Mouse (Mus musculus): Measurements from ENCODE around the gene Cpm. TPM values are rescaled to one million over a fixed set of nuclear protein-coding genes. Genes with fewer than 3 reads are reported as not detected.
"Not testable (repeated sequence)": the region's sequence is repeated elsewhere in the genome, so short reads cannot be mapped to it uniquely, and the experiment has no call there.

Gene Cpm
- polyA plus RNA-seq, 1 experiment from 2014 or later: 31.2 TPM

- not testable (repeated sequence) for H3K4me1 ChIP-seq (ENCODE audit: insufficient read depth, low read length); ATAC-seq (ENCODE audit: low FRiP score, low TSS enrichment); H3K9ac ChIP-seq (replicated peaks; ENCODE audit: low read length); H3K27me3 ChIP-seq (ENCODE audit: insufficient read depth, low read length); H3K4me2 ChIP-seq (replicated peaks; ENCODE audit: low read depth, low read length); H3K36me3 ChIP-seq (ENCODE audit: insufficient read depth, low read length); H3K27ac ChIP-seq (ENCODE audit: low read length); H3K9me3 ChIP-seq (ENCODE audit: low read length); H3K4me3 ChIP-seq (ENCODE audit: low read length)
- WGBS: 89% methylated on average over 8 of the region's 8 CpGs
Observed at GRCm38 (mm10) chr10:117598951-117599572, 30.2 kb upstream of the Cpm start.

GRCm38 (mm10) chr10:117601146-117602035, 27.9 kb upstream of the Cpm start:
- Histone ChIP-seq H3K9me3 (ENCODE audit: low read length) (no peaks in the 10 kb centered on the region), H3K4me3 (ENCODE audit: low read length) (no peak overlapping the region), H3K9ac (replicated peaks; ENCODE audit: low read length) (no peak overlapping the region), H3K4me1 (ENCODE audit: insufficient read depth, low read length) (no peaks in the 10 kb centered on the region), H3K36me3 (ENCODE audit: insufficient read depth, low read length) (no peaks in the 10 kb centered on the region), H3K27me3 (ENCODE audit: insufficient read depth, low read length) (no peaks in the 10 kb centered on the region), H3K27ac (ENCODE audit: low read length) (no peak overlapping the region), H3K4me2 (replicated peaks; ENCODE audit: low read depth, low read length) (no peak overlapping the region)
- no peak for ATAC-seq (ENCODE audit: low FRiP score, low TSS enrichment)
- 57% methylated on average over 8 of the region's 8 CpGs for WGBS

- H3K9ac ChIP-seq (replicated peaks; ENCODE audit: low read length): no peak overlapping the region
- no peaks in the 10 kb centered on the region for H3K36me3 ChIP-seq (ENCODE audit: insufficient read depth, low read length)
- H3K4me1 ChIP-seq (ENCODE audit: insufficient read depth, low read length): no peaks in the 10 kb centered on the region
- H3K9me3 ChIP-seq (ENCODE audit: low read length): no peaks in the 10 kb centered on the region
- H3K27ac ChIP-seq (ENCODE audit: low read length): no peak overlapping the region
- ATAC-seq (ENCODE audit: low FRiP score, low TSS enrichment): no peak
- 92% methylated on average over 3 of the region's 3 CpGs for WGBS
- H3K4me2 ChIP-seq (replicated peaks; ENCODE audit: low read depth, low read length): no peak overlapping the region
- H3K4me3 ChIP-seq (ENCODE audit: low read length): no peak overlapping the region
- H3K27me3 ChIP-seq (ENCODE audit: insufficient read depth, low read length): no peaks in the 10 kb centered on the region
Observed at GRCm38 (mm10) chr10:117602325-117603129, 26.8 kb upstream of the Cpm start.

- ATAC-seq (ENCODE audit: low FRiP score, low TSS enrichment): no peak
- Histone ChIP-seq H3K36me3 (ENCODE audit: insufficient read depth, low read length) (no peaks in the 10 kb centered on the region), H3K4me3 (ENCODE audit: low read length) (no peak overlapping the region), H3K9me3 (ENCODE audit: low read length) (no peaks in the 10 kb centered on the region), H3K27me3 (ENCODE audit: insufficient read depth, low read length) (no peaks in the 10 kb centered on the region), H3K9ac (replicated peaks; ENCODE audit: low read length) (no peak overlapping the region), H3K4me2 (replicated peaks; ENCODE audit: low read depth, low read length) (no peak overlapping the region), H3K27ac (ENCODE audit: low read length) (no peak overlapping the region), H3K4me1 (ENCODE audit: insufficient read depth, low read length) (no peaks in the 10 kb centered on the region)
- 82% methylated on average over 8 of the region's 8 CpGs for WGBS
Observed at GRCm38 (mm10) chr10:117603130-117603833, 26.0 kb upstream of the Cpm start.

- H3K27me3 ChIP-seq (ENCODE audit: insufficient read depth, low read length): no peaks in the 10 kb centered on the region
- no peaks in the 10 kb centered on the region for H3K9me3 ChIP-seq (ENCODE audit: low read length)
- ATAC-seq (ENCODE audit: low FRiP score, low TSS enrichment): no peak
- no peak overlapping the region for H3K9ac ChIP-seq (replicated peaks; ENCODE audit: low read length)
- no peak overlapping the region for H3K4me2 ChIP-seq (replicated peaks; ENCODE audit: low read depth, low read length)
- 70% methylated on average over 14 of the region's 14 CpGs for WGBS
- H3K36me3 ChIP-seq (ENCODE audit: insufficient read depth, low read length): no peaks in the 10 kb centered on the region
- H3K4me3 ChIP-seq (ENCODE audit: low read length): no peak overlapping the region
- H3K27ac ChIP-seq (ENCODE audit: low read length): no peak overlapping the region
- H3K4me1 ChIP-seq (ENCODE audit: insufficient read depth, low read length): no peaks in the 10 kb centered on the region
Observed at GRCm38 (mm10) chr10:117603834-117604623, 25.3 kb upstream of the Cpm start.

- Histone ChIP-seq H3K27ac (ENCODE audit: low read length) (no peak overlapping the region), H3K36me3 (ENCODE audit: insufficient read depth, low read length) (no peaks in the 10 kb centered on the region), H3K4me1 (ENCODE audit: insufficient read depth, low read length) (no peaks in the 10 kb centered on the region), H3K27me3 (ENCODE audit: insufficient read depth, low read length) (no peaks in the 10 kb centered on the region), H3K9me3 (ENCODE audit: low read length) (no peaks in the 10 kb centered on the region), H3K9ac (replicated peaks; ENCODE audit: low read length) (no peak overlapping the region), H3K4me3 (ENCODE audit: low read length) (no peak overlapping the region), H3K4me2 (replicated peaks; ENCODE audit: low read depth, low read length) (no peak overlapping the region)
- WGBS: 86% methylated on average over 8 of the region's 8 CpGs
- ATAC-seq (ENCODE audit: low FRiP score, low TSS enrichment): no peak
Observed at GRCm38 (mm10) chr10:117604624-117605282, 24.5 kb upstream of the Cpm start.

- 84% methylated on average over 15 of the region's 15 CpGs for WGBS
- Histone ChIP-seq H3K36me3 (ENCODE audit: insufficient read depth, low read length) (no peaks in the 10 kb centered on the region), H3K27ac (ENCODE audit: low read length) (no peak overlapping the region), H3K9me3 (ENCODE audit: low read length) (no peaks in the 10 kb centered on the region), H3K9ac (replicated peaks; ENCODE audit: low read length) (no peak overlapping the region), H3K4me2 (replicated peaks; ENCODE audit: low read depth, low read length) (no peak overlapping the region), H3K27me3 (ENCODE audit: insufficient read depth, low read length) (no peaks in the 10 kb centered on the region), H3K4me3 (ENCODE audit: low read length) (no peak overlapping the region), H3K4me1 (ENCODE audit: insufficient read depth, low read length) (no peaks in the 10 kb centered on the region)
- no peak for ATAC-seq (ENCODE audit: low FRiP score, low TSS enrichment)
Observed at GRCm38 (mm10) chr10:117605283-117606243, 23.7 kb upstream of the Cpm start.

GRCm38 (mm10) chr10:117606423-117606822, 22.9 kb upstream of the Cpm start:
- Histone ChIP-seq H3K9ac (replicated peaks; ENCODE audit: low read length) (no peak overlapping the region), H3K9me3 (ENCODE audit: low read length) (no peaks in the 10 kb centered on the region), H3K4me1 (ENCODE audit: insufficient read depth, low read length) (no peaks in the 10 kb centered on the region), H3K27ac (ENCODE audit: low read length) (no peak overlapping the region), H3K36me3 (ENCODE audit: insufficient read depth, low read length) (no peaks in the 10 kb centered on the region), H3K4me2 (replicated peaks; ENCODE audit: low read depth, low read length) (no peak overlapping the region), H3K27me3 (ENCODE audit: insufficient read depth, low read length) (no peaks in the 10 kb centered on the region), H3K4me3 (ENCODE audit: low read length) (no peak overlapping the region)
- no peak for ATAC-seq (ENCODE audit: low FRiP score, low TSS enrichment)
- 73% methylated on average over 5 of the region's 5 CpGs for WGBS

Measured in kidney, embryonic 16.5 days (tissue).